Mouse (Mus musculus) spleen, adult 2 months (tissue): ENCODE results near the gene 1810024B03Rik. TPM values are rescaled to one million over a fixed set of nuclear protein-coding genes. Genes with fewer than 3 reads are reported as not detected.
A peak's percentile ranks its signal among the peaks of the same experiment; 100 is the strongest.

Experiments
- DNase-seq, 2 experiments: peaks; one replicate each; pipeline versions ENCODE4 v3.0.0 to v3.0.0-alpha.2; 2012 to 2021; ENCODE audit warnings: low spot score in 2 of 2, low read depth in 1 of 2
- H3K27ac ChIP-seq: fragments of 200-500 bp; 2 replicates; pipeline ENCODE4 v1.5.1; 2012; ENCODE audit warnings: low read length, inconsistent platforms; ENCODE audit not compliant: insufficient read depth
- H3K27me3 ChIP-seq: fragments of 200-500 bp; 2 replicates; pipeline ENCODE4 v1.6.1; 2012; ENCODE audit warnings: mild to moderate bottlenecking, moderate library complexity, low read length, inconsistent platforms; ENCODE audit not compliant: control insufficient read depth, insufficient read depth
- H3K36me3 ChIP-seq: fragments of 200-500 bp; 2 replicates; pipeline ENCODE4 v1.6.1; 2012; ENCODE audit warnings: mild to moderate bottlenecking, low read length, inconsistent platforms; ENCODE audit not compliant: control insufficient read depth, insufficient read depth
- H3K4me1 ChIP-seq: fragments of 200-500 bp; 2 replicates; pipeline ENCODE4 v1.6.1; 2011; ENCODE audit warnings: inconsistent platforms; ENCODE audit not compliant: control insufficient read depth, insufficient read depth, insufficient read length
- H3K4me3 ChIP-seq: fragments of 200-500 bp; 2 replicates; pipeline ENCODE4 v1.5.1; 2011; ENCODE audit warnings: mild to moderate bottlenecking, inconsistent platforms; ENCODE audit not compliant: insufficient read depth, insufficient read length; ENCODE audit errors: extremely low read depth
- CTCF ChIP-seq: fragments of 200-500 bp; IDR thresholded peaks from 2 replicates; pipeline ENCODE4 v1.5.1; 2011; ENCODE audit warnings: mild to moderate bottlenecking, inconsistent platforms; ENCODE audit not compliant: insufficient read depth, insufficient read length, insufficient replicate concordance; ENCODE audit errors: extremely low read depth
- POLR2A ChIP-seq: fragments of 200-500 bp; IDR thresholded peaks from 2 replicates; pipeline ENCODE4 v1.6.1; 2011; ENCODE audit warnings: low read depth, low read length, inconsistent platforms
- WGBS: fragments of 180-500 bp; shearing (Covaris S2); methylation state at CpG from one replicate; pipeline ENCODE4 v1.1.7; 2018; 5-methylcytosine and 5-hydroxymethylcytosine counted together
- polyA plus RNA-seq: library from polyadenylated mRNA; depleted of rRNA; stranded (reverse); fragments of >200 nt; gene quantifications from 2 replicates; pipeline ENCODE4 v1.2.3, GENCODE M21; 2012

Gene 1810024B03Rik
- polyA plus RNA-seq, 1 experiment, result 0.60 TPM

DNA sequence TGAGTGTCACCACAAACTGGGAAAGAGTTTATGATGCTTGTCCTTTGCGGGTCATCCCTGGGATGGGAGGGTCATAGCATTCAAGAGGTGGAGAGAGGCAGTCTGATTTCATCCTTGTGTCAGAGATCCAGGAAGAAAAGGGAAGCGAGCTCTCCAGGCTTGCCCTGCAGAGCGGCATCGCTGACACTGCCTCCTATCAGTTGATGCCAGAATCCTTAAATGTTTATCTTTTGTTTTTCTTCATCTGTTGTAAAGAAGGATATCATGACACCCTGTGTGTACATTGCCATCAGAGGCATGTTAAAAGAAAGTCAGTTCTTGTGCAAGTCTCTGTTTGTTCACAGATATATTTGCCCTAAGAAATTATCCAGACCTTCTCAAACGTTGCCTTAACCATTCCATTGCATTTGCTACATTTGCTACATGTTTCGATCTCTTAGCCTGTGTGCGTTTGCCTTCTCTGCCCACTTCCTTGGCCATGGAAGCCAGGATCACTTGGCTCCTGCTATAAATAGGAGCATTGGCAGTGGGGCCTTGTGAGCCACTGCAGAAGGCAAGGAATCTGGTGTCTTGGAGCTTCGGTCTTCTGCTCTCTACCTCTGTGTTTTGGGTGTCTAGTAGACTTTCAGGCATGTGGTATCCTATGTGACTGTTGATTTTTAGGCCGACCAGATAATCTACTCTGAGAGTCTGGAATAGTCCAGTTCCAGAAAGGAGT is 42.4 kb upstream of the 1810024B03Rik start:
- peaks cover 2% of the 10 kb centered on the region; the same call in 1 of the 2 replicates for H3K4me1 ChIP-seq
- 93% methylated on average over 9 of the region's 9 CpGs for WGBS
- DNase-seq, result no peak
- TF ChIP-seq POLR2A (no peak), CTCF (no peak)
- no peak overlapping the region for H3K4me3 ChIP-seq
- no peak overlapping the region for H3K27ac ChIP-seq
- no peaks in the 10 kb centered on the region; the same call in 1 of the 2 replicates for H3K27me3 ChIP-seq
- H3K36me3 ChIP-seq, result peaks cover 7% of the 10 kb centered on the region

GRCm38 (mm10) chr2:127248334-127249004 is 40.4 kb upstream of the 1810024B03Rik start:
- Histone ChIP-seq H3K36me3 (peaks cover 17% of the 10 kb centered on the region), H3K4me3 (peak overlapping the region; percentile 97), H3K4me1 (peaks cover 2% of the 10 kb centered on the region; the same call in 1 of the 2 replicates), H3K27ac (peak overlapping the region; percentile 82; the same call in 1 of the 2 replicates), H3K27me3 (no peaks in the 10 kb centered on the region; the same call in 1 of the 2 replicates)
- 2% methylated on average over 38 of the region's 39 CpGs for WGBS
- peak in 1 of 2 experiments; percentile 35 for DNase-seq
- TF ChIP-seq CTCF, result no peak
- no peak for TF ChIP-seq POLR2A

DNA sequence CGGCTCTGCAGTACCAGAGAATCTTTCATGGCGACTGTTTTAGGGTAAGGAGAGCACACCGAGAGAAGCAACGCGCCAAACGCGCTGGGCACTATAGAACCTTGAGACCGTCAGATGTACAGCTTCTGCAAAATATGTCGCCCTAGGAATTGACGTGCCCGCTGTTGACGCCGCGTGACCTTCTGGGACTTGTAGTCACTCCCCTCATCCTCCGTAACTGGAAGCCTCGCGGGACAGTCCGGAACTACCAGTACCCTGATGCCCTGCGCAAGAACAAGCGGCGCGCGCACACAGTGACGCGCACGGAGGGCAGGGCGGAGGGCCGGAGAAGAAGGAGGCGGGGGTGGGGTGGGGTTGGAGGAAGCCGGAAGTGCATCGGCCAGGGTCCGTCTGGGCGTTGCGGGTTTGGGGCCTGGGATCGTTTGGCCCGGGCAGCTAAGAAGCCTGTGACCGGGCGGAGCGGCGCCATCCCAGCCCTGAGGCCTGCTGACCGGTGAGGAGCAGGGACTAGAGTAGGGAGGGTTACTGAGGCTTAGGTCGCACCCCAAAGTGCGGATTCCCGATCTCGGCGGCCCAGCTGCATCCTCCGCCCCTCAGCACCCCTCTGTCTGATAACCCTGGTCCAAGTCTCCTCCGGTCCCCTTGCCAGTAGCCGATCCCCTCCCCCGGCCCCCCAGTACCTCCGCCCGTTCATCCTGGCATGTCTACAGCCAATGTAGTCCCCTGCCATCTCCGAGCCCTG is 39.7 kb upstream of the 1810024B03Rik start, which contains the start of the genes Ciao1 and Tmem127:
Gene Ciao1, minus strand, starts transcription at position 225 of the 742 bp plus-strand sequence.
Gene Tmem127, plus strand, starts transcription at position 317 of the 742 bp plus-strand sequence.
- 2% methylated on average over 53 of the region's 53 CpGs for WGBS
- H3K4me1 ChIP-seq, result peaks cover 2% of the 10 kb centered on the region; the same call in 1 of the 2 replicates

GRCm38 (mm10) chr2:127240065-127240464 is 32.0 kb upstream of the 1810024B03Rik start:
- H3K36me3 ChIP-seq, result peaks cover 60% of the 10 kb centered on the region
- 93% methylated on average over 2 of the region's 2 CpGs for WGBS
- TF ChIP-seq CTCF, result no peak
- no peak for TF ChIP-seq POLR2A
- no peak for DNase-seq
- no peaks in the 10 kb centered on the region for H3K4me1 ChIP-seq
- no peak overlapping the region for H3K4me3 ChIP-seq
- no peak overlapping the region for H3K27ac ChIP-seq
- H3K27me3 ChIP-seq, result no peaks in the 10 kb centered on the region

More for the DNA sequence above, 39.7 kb upstream of the 1810024B03Rik start, which contains the start of the genes Ciao1 and Tmem127:
- Histone ChIP-seq H3K4me3 (peak within 1 kb of the TSS; percentile 97), H3K27ac (peak within 1 kb of the TSS; percentile 82), H3K36me3 (peaks cover 18% of the 10 kb centered on the region), H3K27me3 (no peaks in the 10 kb centered on the region; the same call in 1 of the 2 replicates)
- peak; percentile 55 for TF ChIP-seq POLR2A
- TF ChIP-seq CTCF, result no peak
- DNase-seq, result peak; percentile 97 to 98

DNA sequence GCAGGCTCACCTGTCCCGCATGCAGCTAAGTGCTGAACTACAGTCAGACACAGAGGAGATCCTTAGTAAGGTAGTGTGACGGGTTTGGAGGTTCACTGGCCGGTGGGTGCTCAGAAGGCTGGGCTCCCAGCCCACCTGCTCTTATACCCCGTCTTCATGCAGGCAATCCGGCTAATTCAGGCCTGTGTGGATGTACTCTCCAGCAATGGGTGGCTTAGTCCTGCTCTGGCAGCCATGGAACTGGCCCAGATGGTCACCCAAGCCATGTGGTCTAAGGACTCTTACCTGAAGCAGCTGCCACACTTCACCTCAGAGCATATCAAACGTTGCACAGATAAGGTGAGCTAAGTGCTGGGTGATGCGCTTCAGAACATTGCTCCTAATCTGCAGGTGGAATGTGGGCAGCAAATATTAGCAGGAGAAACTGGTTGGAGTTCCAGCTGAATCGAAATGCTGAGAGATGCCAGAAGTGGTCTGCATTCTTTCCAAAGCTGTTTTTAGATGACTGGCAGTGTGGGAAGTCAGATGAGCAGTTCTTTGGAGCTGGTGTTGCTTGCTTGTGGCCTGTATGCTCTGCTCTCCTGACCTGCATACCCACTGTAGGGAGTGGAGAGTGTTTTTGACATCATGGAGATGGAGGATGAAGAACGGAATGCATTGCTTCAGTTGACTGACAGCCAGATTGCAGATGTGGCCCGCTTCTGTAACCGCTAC is 30.0 kb upstream of the 1810024B03Rik start:
- no peak for DNase-seq
- no peaks in the 10 kb centered on the region for H3K4me1 ChIP-seq
- 94% methylated on average over 11 of the region's 11 CpGs for WGBS
- no peak overlapping the region for H3K27ac ChIP-seq
- H3K27me3 ChIP-seq, result no peaks in the 10 kb centered on the region
- peaks cover 65% of the 10 kb centered on the region for H3K36me3 ChIP-seq
- no peak overlapping the region for H3K4me3 ChIP-seq
- TF ChIP-seq POLR2A (no peak), CTCF (no peak)

GRCm38 (mm10) chr2:127225261-127225660 is 17.2 kb upstream of the 1810024B03Rik start:
- Histone ChIP-seq H3K4me1 (no peaks in the 10 kb centered on the region), H3K4me3 (no peak overlapping the region), H3K27ac (no peak overlapping the region), H3K27me3 (no peaks in the 10 kb centered on the region), H3K36me3 (peaks cover 71% of the 10 kb centered on the region)
- 96% methylated on average over 3 of the region's 3 CpGs for WGBS
- DNase-seq, result no peak
- TF ChIP-seq CTCF, result no peak
